Mouse (Mus musculus) ES-E14 (cell line): ENCODE results near the gene Cnga4.

Source experiments
- CHD2 ChIP-seq: IDR thresholded peaks from 2 replicates; pipeline ENCODE4 v1.6.1; 2014; ENCODE audit warnings: mild to moderate bottlenecking, low read depth, low read length, inconsistent platforms
- HCFC1 ChIP-seq: IDR thresholded peaks from 2 replicates; pipeline ENCODE4 v1.6.1; 2012; ENCODE audit warnings: low read length, inconsistent platforms, borderline replicate concordance; ENCODE audit not compliant: insufficient read depth
- ZC3H11A ChIP-seq: IDR thresholded peaks from 2 replicates; pipeline ENCODE4 v1.6.1; 2012; ENCODE audit warnings: low read depth, mild to moderate bottlenecking, inconsistent platforms, low read length, borderline replicate concordance
- ZNF384 ChIP-seq: IDR thresholded peaks from 2 replicates; pipeline ENCODE4 v1.6.1; 2012; ENCODE audit warnings: low read depth, low read length, inconsistent platforms

DNA sequence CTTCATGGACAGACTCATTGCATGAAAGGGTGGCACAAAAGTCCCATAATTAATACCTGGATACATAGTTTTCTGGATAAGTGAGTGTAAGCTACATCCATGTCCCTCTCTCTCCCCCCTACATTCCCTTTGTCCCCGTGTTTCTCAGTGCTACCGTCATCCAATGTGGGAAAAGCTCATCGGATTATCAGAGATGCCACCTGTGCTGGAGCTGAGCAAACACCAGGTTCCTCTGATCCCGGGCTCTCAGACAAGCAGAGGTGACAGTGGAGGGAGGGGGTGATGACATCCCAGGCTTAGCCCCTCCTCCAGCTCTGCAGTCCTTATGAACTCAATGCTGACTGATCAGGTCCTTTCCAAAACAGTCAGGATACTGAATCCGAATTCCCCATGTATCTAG is 20.0 kb downstream of the Cnga4 start:
- TF ChIP-seq HCFC1 = no peak
- no peak for TF ChIP-seq ZC3H11A
- TF ChIP-seq CHD2 = no peak
- TF ChIP-seq ZNF384 = no peak
